Mouse (Mus musculus) c-Kit-positive CD71-negative TER-119-negative erythroid progenitor cells, embryonic 14.5 days (primary cell): ENCODE measurements around the gene Pde6h.
"Not testable (repeated sequence)": the region's sequence is repeated elsewhere in the genome, so short reads cannot be mapped to it uniquely, and the experiment has no call there.

ENCODE experiments used
- DNase-seq: peaks from one replicate; pipeline ENCODE4 v3.0.0-alpha.2; 2013; ENCODE audit warnings: low read depth

Gene Pde6h

DNA sequence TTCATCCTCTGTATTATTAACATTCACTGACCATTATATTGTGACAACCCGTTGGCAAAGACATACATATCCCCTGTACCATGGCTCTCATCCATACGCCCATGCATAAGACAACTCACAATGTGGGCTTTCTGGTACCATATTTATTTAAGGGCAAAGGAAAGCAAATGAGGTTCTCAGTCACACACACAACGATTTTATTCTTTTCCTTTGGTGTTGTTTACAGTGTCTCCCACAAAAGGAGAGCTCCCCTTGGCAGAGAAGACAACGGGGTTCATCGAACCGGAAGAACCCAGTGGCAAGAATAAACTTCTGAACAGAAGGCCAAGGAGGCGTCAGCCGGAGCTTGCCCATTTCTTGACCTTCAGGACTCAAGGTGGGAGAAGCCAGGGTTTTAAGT is at the start of gene Pde6h:
Gene Pde6h (plus strand): TSS at position 301 of the 400 bp plus-strand sequence.
- DNase-seq: no peak

DNA sequence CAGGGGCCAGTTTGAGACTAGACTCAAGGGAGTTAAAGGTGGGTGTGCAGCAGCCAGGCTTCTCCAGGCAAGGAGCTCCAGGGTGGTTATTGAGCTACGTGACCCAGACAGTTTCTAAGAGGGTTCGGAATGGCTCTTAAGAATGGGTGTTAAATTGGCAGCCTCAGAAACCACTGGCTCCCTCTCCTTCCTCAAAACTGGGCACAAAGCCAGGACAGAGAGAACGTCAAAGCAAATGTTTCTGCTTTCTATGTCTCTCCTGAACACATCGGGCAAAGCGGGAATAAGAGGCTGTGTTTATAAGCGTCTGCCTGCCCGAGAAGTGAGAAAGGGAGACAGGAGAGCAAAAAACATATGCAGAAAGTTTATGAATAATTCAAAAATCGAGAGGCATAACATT is 49.0 kb upstream of the Pde6h start:
- DNase-seq: no peak

DNA sequence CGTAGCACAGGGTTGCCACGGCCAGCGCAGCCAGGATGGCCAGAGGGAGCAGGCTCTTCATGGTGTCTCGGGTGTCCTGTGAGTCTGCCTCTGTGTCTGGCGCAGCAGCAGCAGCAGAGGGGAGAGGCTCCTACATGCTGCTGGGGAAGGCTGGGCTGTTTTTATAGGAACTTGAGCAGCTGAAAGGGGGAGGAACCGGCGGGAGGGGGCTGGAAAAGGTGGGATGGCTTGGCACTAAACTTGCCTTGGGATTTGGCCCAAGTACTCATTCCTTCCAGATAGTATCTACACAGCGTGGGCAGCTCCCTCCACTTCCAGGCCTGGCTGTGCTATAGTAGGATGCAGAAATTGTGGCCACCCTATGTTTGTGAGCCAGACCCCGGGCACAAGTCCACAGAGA is 48.0 kb upstream of the Pde6h start, which contains the start of gene Mgp:
Gene Mgp (minus strand): TSS at position 154 of the 400 bp plus-strand sequence.
- DNase-seq: no peak

DNA sequence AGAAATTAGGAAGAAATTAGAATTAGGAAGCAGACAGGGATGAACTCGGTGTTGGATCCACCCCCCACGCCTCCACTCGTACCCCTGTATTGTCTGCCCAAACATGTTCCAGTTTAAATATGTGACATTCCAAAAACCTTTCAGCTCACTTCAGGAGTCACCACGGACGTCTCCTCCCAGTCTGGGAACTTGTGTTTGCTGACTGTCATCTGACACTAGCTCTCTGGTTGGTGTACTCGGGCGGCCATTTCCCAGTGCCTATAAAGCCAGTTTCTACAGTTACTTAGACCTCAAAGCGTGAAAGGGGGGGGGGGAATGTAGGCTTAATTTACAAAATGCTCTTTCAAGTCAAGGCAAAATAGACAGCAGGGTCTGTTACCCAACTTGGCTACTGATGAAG is 42.0 kb upstream of the Pde6h start:
- DNase-seq: no peak

GRCm38 (mm10) chr6:136883431-136883915 is 40.2 kb upstream of the Pde6h start:
- DNase-seq: no peak

GRCm38 (mm10) chr6:136883961-136884360 is 39.7 kb upstream of the Pde6h start:
- no peak for DNase-seq

DNA sequence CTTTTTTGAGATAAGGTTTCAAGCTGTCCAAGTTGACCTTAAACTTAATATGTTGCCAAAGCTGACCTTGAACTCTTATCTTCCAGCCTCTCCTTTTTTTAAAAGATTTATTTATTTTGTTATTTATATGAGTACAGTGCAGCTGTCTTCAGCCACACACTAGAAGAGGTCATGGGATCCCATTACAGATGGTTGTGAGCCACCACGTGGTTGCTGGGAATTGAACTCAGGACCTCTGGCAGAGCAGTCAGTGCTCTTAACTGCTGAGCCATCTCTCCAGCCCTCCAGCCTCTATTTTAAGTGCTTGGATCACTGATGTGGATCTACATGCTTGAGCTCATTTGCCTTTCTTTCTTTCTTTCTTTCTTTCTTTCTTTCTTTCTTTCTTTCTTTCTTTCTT is 38.9 kb upstream of the Pde6h start:
- not testable (repeated sequence) for DNase-seq

DNA sequence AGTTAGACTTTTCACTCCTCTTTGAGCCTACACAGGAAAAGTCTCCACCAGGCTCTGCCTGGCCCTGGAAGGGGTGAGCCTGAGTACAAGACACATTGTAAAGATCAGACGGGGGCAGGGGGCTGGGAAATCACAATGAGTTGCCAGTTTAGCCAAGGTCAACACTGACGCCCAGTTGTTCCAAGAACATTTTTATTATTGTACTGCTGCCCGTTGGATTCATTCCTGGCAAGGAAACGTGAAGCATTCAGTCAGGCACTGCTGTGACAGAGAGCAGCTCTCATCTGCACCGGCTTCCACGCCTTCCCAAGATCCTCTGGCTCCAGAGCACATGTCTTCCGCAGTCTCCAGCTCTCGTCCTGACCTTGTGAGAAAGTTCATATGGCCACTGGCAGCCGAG is 35.8 kb upstream of the Pde6h start:
- DNase-seq: no peak

DNA sequence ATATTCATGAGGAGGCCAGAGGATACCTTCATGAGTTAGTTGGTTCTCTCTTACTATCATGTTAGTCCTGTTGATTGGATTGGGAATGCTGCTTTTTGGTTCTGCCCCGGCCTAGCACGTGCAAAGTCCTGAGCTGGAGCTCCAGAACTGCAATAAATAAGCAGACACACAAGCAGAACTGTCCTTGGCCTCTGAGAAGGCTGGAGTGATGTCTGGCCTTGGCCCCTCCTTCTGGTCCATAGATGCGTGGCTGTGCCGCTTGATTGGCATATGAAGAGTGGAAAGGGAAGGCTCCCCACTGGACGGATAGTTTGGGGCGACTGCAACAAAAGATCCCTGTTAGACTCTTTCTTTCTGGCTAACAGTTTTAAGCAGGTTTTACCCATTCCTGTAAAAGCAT is 34.6 kb upstream of the Pde6h start:
- no peak for DNase-seq

DNA sequence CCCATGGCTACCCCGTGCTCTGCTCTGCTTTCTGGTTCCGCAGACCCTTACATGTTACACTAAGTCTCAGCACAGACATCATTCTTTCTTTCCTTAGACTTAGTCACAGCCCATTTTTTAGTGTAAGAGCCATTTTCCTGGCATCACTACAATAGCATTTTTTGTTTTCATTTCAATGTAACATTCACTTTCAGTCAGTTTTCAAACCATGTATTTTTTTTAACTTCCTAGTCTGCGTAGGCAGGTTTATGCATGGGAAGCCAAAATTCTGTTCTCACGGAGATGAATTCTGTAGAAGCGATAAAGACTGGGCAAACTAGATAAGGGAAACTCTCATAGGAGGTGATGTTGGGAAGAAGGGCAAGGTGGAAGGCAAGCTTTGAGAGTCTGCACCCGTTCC is 34.1 kb upstream of the Pde6h start:
- no peak for DNase-seq

DNA sequence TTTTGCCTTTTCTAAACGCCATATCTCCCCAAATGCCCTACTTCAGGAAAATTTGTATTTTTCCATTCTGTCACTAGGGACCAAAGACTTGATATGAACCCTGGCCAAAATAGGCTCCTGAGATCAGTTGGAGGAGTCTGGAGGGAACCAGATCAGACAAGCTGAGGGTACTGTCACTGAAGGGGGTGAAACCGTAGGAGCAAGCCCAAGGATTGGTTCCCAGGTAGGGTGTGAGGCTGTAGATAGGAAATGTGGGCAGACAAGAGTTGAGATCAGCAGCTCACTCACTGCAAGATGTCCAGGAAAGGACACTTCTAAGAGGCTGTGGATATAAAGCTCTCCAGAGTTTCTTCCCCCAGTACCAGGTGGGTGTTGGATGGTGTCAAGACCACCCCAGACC is 31.6 kb upstream of the Pde6h start:
- DNase-seq: no peak

- no peak for DNase-seq
Observed at GRCm38 (mm10) chr6:136894532-136895339, 28.9 kb upstream of the Pde6h start.

- no peak for DNase-seq
Observed at GRCm38 (mm10) chr6:136897789-136898188, 25.8 kb upstream of the Pde6h start.

GRCm38 (mm10) chr6:136898222-136898621 is 25.4 kb upstream of the Pde6h start:
- no peak for DNase-seq

- DNase-seq: no peak
Observed at GRCm38 (mm10) chr6:136898954-136899353, 24.7 kb upstream of the Pde6h start.

DNA sequence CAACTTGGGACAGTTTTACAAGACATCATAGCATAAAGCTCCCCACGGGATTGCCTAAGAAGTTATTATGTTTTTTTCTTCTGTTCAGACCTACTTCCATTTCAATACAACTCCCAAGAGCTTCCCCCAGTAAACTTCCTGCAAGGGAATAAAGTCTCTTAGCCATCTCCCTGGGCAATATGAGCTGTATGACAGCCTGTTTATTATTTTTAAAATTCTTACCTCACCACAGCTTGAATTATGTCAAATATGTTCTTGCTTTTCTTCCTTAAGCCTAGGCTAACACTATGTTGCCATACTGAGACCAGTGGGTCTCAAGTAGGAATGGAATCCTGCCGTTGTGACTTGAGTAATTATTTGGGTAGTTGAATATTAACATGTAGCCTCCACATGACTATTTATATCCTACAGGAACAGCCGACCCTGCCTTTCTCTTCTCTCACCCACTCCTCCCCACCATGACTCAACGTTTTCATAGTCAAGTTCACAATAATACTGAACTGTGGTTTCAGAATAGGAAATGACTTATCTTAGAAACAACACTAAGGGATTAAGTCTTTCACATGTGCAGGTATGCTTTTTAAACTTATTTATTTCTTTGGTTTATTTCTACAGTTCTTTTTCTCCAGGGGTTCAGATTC is 23.1 kb upstream of the Pde6h start:
- peak; percentile 37 for DNase-seq

DNA sequence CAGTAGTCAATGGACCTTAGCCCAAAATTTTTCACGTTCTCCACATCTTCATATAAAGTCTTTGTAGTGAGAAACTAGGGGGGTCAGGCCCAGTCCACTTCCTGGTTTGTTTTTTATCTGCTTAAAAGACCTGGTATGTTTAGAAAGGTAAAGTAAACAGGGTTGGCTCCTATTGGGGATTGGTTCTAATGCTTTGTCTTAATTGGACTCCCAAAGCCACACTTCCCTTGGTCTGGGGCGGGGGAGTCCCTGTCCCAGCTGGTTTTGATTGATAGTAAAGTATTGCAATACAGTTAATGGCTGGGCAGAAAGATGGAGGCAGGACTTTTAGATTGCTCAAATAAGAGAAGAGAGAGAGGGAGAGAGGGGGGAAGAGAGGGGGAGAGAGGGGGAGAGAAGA is 22.6 kb upstream of the Pde6h start:
- DNase-seq: no peak

DNA sequence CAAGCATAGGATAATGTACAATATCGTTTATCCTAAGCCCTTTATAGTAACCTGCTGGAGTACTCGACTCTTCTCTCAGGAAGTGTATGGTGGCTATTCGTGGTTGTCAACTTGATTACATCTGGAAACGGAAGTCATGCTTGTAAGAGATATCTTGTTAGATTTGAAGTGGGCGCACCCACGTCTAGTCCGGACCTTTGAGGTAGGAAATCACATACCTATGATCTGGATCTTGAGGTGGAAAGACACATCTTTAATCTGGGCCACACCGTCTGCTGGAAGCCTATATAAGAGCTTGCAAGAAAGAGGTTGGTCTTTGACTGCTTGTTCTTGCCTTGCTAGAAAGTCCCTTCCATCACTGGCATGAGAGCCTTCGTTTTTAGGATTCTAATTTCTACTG is 21.1 kb upstream of the Pde6h start:
- DNase-seq: no peak

DNA sequence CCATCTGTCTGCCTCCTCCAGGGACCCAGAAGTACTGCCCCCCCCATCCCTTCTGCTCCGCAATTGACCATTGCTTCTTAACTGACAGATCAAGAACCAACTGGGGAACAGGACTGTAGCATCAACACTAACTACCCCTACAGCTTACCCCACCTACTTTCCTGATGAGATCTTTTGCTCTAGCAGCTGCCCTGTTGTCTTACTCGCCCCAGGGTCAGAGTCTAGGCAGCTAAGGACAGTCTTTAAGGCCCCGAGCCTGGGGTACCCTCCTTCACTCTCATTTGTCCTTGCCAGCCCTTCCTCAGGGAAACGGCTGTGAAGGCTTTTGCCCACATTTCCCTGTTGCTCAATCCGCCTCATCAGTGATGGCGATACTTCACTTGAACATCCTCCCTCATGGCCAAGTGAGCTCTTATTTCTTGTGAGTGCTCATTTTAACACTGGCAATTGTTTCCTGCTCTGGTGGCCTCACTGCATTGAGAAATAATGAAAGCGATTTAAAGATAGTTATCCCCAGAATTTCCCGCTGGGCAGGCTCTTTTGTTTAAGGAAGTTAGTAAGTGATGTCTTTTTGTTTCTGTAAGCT is 19.7 kb upstream of the Pde6h start:
- DNase-seq: no peak

DNA sequence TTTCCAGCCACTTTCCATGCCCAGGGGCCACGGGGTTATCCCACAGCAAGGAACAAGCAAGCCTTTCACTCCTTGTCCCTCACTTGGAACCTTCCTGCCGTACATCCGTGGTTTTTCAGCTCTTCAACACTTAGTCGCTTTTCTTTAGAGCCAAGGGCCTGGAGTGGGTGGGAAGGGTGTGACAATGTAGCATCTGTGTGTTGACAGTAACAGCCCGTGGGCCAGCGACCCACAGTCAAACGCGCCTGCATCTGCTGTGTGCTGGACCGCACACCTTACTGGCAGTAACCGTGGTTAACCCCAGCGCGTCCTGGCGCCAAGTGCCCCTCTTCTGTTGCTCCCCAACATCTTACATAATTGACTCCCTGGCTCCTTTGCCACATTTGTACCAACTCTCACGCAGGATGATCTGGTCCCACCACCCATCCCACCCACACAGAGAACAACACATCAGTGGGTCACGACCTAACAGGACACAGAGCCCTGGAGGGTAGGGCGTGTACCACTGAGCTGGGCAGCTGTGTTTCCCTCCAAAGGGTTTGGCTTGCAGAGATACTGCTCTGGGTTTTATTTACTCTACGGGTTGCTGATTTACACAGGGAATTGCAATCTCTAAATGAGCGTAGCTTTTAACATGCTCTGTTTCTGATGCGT is 17.2 kb upstream of the Pde6h start:
- no peak for DNase-seq

- DNase-seq: no peak
Observed at GRCm38 (mm10) chr6:136906937-136907293, 16.7 kb upstream of the Pde6h start.

DNA sequence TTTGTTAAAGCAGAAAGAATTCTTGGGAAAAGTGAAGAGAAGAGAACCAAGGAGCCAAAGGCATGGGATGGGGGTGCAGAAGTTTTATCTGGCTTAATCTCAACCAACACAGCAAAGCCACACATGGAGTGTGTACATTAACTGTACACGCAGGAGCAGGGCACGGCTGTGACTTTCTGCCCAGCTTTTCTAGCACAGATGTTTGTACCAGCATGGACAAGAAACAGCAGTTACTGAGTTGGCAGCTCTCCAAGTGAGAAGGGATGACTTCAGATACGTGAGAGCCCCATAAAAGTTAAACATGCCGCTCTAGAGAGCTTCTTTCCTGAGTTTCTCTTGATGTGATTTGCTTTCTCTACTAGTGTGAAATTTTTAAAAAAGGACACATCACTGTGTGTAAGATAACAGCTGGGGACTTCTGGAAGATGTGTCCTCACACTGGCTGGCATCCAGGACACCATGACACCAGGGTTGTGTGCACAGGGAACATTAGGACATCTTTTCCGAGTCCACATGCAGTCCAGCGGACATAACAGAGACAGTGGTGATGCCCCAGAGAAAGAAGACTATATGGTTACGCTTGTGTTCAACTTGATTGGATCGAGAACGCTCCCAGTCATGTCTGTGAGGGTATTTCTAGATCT is 13.3 kb upstream of the Pde6h start:
- DNase-seq: no peak
